Mouse (Mus musculus): ENCODE measurements around the gene Eif3k.

- TF ChIP-seq CTCF (IDR thresholded peaks at IDR 0.05; ENCODE audit: low read depth, low read length) (no peak), POLR2A (IDR thresholded peaks at IDR 0.05; ENCODE audit: borderline replicate concordance, low read depth, low read length) (no peak)
Measured at GRCm38 (mm10) chr7:28957286-28957685, 24.4 kb downstream of the Eif3k start.

Data from bone marrow macrophage, adult 2 months (primary cell).